Mouse (Mus musculus) hindbrain, embryonic 12.5 days (tissue): ENCODE data around the gene Naxd. TPM values are rescaled to one million over a fixed set of nuclear protein-coding genes. Genes with fewer than 3 reads are reported as not detected.
"Not testable (repeated sequence)": the region's sequence is repeated elsewhere in the genome, so short reads cannot be mapped to it uniquely, and the experiment has no call there.

Source experiments
- ATAC-seq: fragments of 200-750 bp; cut with Nextera tagmentation; 2 replicates; pipeline ENCODE4 v1.8.0; 2017; ENCODE audit warnings: moderate TSS enrichment; ENCODE audit not compliant: low FRiP score
- H3K27ac ChIP-seq: fragments of 300-500 bp; sonication (generic); 2 replicates; pipeline ENCODE4 v1.5.1; 2016; ENCODE audit warnings: mild to moderate bottlenecking
- H3K27me3 ChIP-seq: fragments of 300-500 bp; sonication (generic); 2 replicates; pipeline ENCODE4 v1.6.1; 2016; ENCODE audit warnings: mild to moderate bottlenecking
- H3K36me3 ChIP-seq: fragments of 300-500 bp; sonication (generic); 2 replicates; pipeline ENCODE4 v1.6.1; 2016; ENCODE audit warnings: mild to moderate bottlenecking
- H3K4me1 ChIP-seq: fragments of 300-500 bp; sonication (generic); 2 replicates; pipeline ENCODE4 v1.6.1; 2016
- H3K4me2 ChIP-seq: fragments of 300-500 bp; sonication (generic); replicated peaks from 2 replicates; pipeline ENCODE4 v1.6.1; 2016; ENCODE audit warnings: mild to moderate bottlenecking
- H3K4me3 ChIP-seq: fragments of 300-500 bp; sonication (generic); 2 replicates; pipeline ENCODE4 v1.5.1; 2016; ENCODE audit warnings: mild to moderate bottlenecking
- H3K9ac ChIP-seq: fragments of 300-500 bp; sonication (generic); 2 replicates; pipeline ENCODE4 v1.6.1; 2016; ENCODE audit warnings: mild to moderate bottlenecking, moderate library complexity
- H3K9me3 ChIP-seq: fragments of 300-500 bp; sonication (generic); replicated peaks from 2 replicates; pipeline ENCODE4 v1.6.1; 2016; ENCODE audit warnings: mild to moderate bottlenecking
- WGBS: fragments of 180-500 bp; shearing (Covaris S2); methylation state at CpG from one replicate; pipeline ENCODE4 v1.1.7; 2016; 5-methylcytosine and 5-hydroxymethylcytosine counted together
- polyA plus RNA-seq: library from polyadenylated mRNA; unstranded; fragments of >200 nt; fragmentation: Nextera tagmentation; extraction: Ambion mirVana; gene quantifications from 2 replicates; pipeline ENCODE4 v1.2.1, GENCODE M21; 2016

The Naxd gene
- polyA plus RNA-seq, 1 experiment from 2014 or later = 121 TPM

GRCm38 (mm10) chr8:11476338-11477177 is 20.7 kb upstream of the Naxd start:
- H3K36me3 ChIP-seq = no peaks in the 10 kb centered on the region
- H3K4me1 ChIP-seq = peaks cover 25% of the 10 kb centered on the region
- H3K9ac ChIP-seq = no peak overlapping the region
- H3K9me3 ChIP-seq = no peaks in the 10 kb centered on the region
- no peak overlapping the region; the same call in 1 of the 2 replicates for H3K4me3 ChIP-seq
- ATAC-seq = no peak
- WGBS = 5% methylated on average over 24 of the region's 24 CpGs
- H3K27ac ChIP-seq = no peak overlapping the region
- peak overlapping the region; percentile 79 for H3K4me2 ChIP-seq
- peaks cover 87% of the 10 kb centered on the region for H3K27me3 ChIP-seq

GRCm38 (mm10) chr8:11477178-11477553 is 20.1 kb upstream of the Naxd start:
- Histone ChIP-seq H3K4me1 (peaks cover 25% of the 10 kb centered on the region), H3K9ac (no peak overlapping the region), H3K4me2 (peak overlapping the region; percentile 79), H3K27me3 (peaks cover 93% of the 10 kb centered on the region), H3K27ac (no peak overlapping the region), H3K9me3 (no peaks in the 10 kb centered on the region), H3K4me3 (no peak overlapping the region; the same call in 1 of the 2 replicates), H3K36me3 (no peaks in the 10 kb centered on the region)
- 2% methylated on average over 9 of the region's 9 CpGs for WGBS
- ATAC-seq = no peak

GRCm38 (mm10) chr8:11477811-11478761 is 19.2 kb upstream of the Naxd start, which contains the start of gene Rab20:
Rab20 (minus strand) TSS chr8:11478710.
- Histone ChIP-seq H3K4me1 (peaks cover 25% of the 10 kb centered on the region), H3K27ac (no peak within 1 kb of the TSS), H3K4me2 (peak within 1 kb of the TSS; percentile 79), H3K36me3 (no peaks in the 10 kb centered on the region), H3K4me3 (peak within 1 kb of the TSS; percentile 42), H3K27me3 (peaks cover 95% of the 10 kb centered on the region), H3K9ac (peak within 1 kb of the TSS; percentile 29; the same call in 1 of the 2 replicates), H3K9me3 (no peaks in the 10 kb centered on the region)
- peak; percentile 78 for ATAC-seq
- WGBS = under 1% methylated on average over 69 of the region's 69 CpGs

GRCm38 (mm10) chr8:11478807-11479527 is 18.3 kb upstream of the Naxd start:
- peak overlapping the region; percentile 79 for H3K4me2 ChIP-seq
- peaks cover 22% of the 10 kb centered on the region for H3K4me1 ChIP-seq
- H3K27me3 ChIP-seq = peaks cover 89% of the 10 kb centered on the region
- no peaks in the 10 kb centered on the region for H3K36me3 ChIP-seq
- WGBS = 3% methylated on average over 22 of the region's 23 CpGs
- H3K4me3 ChIP-seq = peak overlapping the region; percentile 42
- peak overlapping the region; percentile 29; the same call in 1 of the 2 replicates for H3K9ac ChIP-seq
- no peaks in the 10 kb centered on the region for H3K9me3 ChIP-seq
- peak; percentile 38; the same call in 1 of the 2 replicates for ATAC-seq
- no peak overlapping the region for H3K27ac ChIP-seq

GRCm38 (mm10) chr8:11479591-11479990 is 17.7 kb upstream of the Naxd start:
- no peak overlapping the region for H3K9ac ChIP-seq
- H3K27me3 ChIP-seq = peaks cover 86% of the 10 kb centered on the region
- no peaks in the 10 kb centered on the region for H3K36me3 ChIP-seq
- H3K4me2 ChIP-seq = no peak overlapping the region
- no peak overlapping the region for H3K4me3 ChIP-seq
- H3K4me1 ChIP-seq = peaks cover 22% of the 10 kb centered on the region
- no peaks in the 10 kb centered on the region for H3K9me3 ChIP-seq
- ATAC-seq = no peak
- WGBS = 3% methylated on average over 14 of the region's 14 CpGs
- H3K27ac ChIP-seq = no peak overlapping the region

DNA sequence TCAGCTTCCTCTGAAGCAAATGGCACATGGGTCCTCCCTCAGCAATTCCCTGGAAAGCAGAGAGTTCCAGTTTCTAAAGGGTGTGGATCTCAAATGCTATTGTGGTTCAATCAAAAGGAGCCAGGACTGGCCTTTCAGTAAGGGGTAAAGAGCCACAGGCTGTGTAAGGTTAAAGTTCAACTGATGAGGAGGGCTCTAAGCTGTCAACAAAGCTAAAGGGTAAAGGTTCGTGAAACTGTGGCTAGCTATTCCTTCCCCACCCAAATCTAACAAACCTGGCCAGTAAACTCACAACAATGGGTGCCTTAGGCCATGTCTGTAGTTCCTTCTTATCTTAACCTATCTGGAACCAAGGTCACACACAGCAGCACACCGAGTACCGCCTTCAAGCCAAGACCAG is 15.4 kb upstream of the Naxd start:
- H3K36me3 ChIP-seq = no peaks in the 10 kb centered on the region
- H3K9ac ChIP-seq = no peak overlapping the region
- WGBS = 46% methylated on average over 3 of the region's 3 CpGs
- H3K4me3 ChIP-seq = no peak overlapping the region
- no peak overlapping the region for H3K27ac ChIP-seq
- no peak overlapping the region for H3K4me2 ChIP-seq
- H3K4me1 ChIP-seq = peaks cover 13% of the 10 kb centered on the region
- H3K27me3 ChIP-seq = peaks cover 67% of the 10 kb centered on the region
- ATAC-seq = no peak
- H3K9me3 ChIP-seq = no peaks in the 10 kb centered on the region

GRCm38 (mm10) chr8:11482537-11482936 is 14.8 kb upstream of the Naxd start:
- ATAC-seq = no peak
- H3K4me3 ChIP-seq = no peak overlapping the region
- 69% methylated on average over 3 of the region's 3 CpGs for WGBS
- H3K27ac ChIP-seq = no peak overlapping the region
- H3K9ac ChIP-seq = no peak overlapping the region
- peaks cover 9% of the 10 kb centered on the region for H3K4me1 ChIP-seq
- H3K36me3 ChIP-seq = no peaks in the 10 kb centered on the region
- H3K27me3 ChIP-seq = peaks cover 60% of the 10 kb centered on the region
- no peaks in the 10 kb centered on the region for H3K9me3 ChIP-seq
- H3K4me2 ChIP-seq = no peak overlapping the region

DNA sequence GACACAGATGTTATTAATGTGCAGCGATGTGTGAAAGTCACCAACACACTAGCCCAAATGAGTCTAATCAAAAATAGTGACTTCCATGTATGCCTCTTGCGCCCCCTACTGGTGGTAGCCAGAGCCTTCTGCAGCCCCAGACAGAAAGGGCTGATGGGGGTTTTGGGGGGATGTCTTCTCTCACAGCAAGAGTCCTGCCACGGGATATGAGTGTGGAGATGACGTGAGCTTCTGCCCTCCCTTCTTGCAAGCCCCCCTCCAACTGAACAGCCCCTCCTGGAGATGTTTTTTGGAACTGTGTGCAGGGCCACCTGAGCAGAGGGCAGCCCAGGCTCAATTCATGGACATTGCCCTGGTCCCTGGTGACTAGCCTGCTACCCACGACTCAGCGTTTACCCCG is 11.2 kb upstream of the Naxd start:
- H3K36me3 ChIP-seq = no peaks in the 10 kb centered on the region
- H3K4me2 ChIP-seq = no peak overlapping the region
- no peaks in the 10 kb centered on the region for H3K9me3 ChIP-seq
- H3K4me1 ChIP-seq = no peaks in the 10 kb centered on the region
- 24% methylated on average over 7 of the region's 7 CpGs for WGBS
- peaks cover 37% of the 10 kb centered on the region for H3K27me3 ChIP-seq
- peak; percentile 40; the same call in 1 of the 2 replicates for ATAC-seq
- no peak overlapping the region for H3K27ac ChIP-seq
- H3K9ac ChIP-seq = no peak overlapping the region
- H3K4me3 ChIP-seq = no peak overlapping the region

- H3K27ac ChIP-seq = no peak overlapping the region
- 70% methylated on average over 4 of the region's 4 CpGs for WGBS
- no peaks in the 10 kb centered on the region for H3K4me1 ChIP-seq
- H3K4me3 ChIP-seq = no peak overlapping the region
- H3K9ac ChIP-seq = no peak overlapping the region
- H3K36me3 ChIP-seq = no peaks in the 10 kb centered on the region
- ATAC-seq = no peak
- no peaks in the 10 kb centered on the region for H3K9me3 ChIP-seq
- no peak overlapping the region for H3K4me2 ChIP-seq
- peaks cover 34% of the 10 kb centered on the region for H3K27me3 ChIP-seq
These were observed 10.1 kb upstream of the Naxd start for GRCm38 (mm10) chr8:11487229-11487628.

GRCm38 (mm10) chr8:11492340-11492739 is 5.0 kb upstream of the Naxd start:
- not testable (repeated sequence) for H3K9me3 ChIP-seq, H3K9ac ChIP-seq, H3K27ac ChIP-seq, H3K4me1 ChIP-seq, H3K4me3 ChIP-seq, H3K4me2 ChIP-seq, ATAC-seq, H3K36me3 ChIP-seq
- H3K27me3 ChIP-seq = peaks cover 22% of the 10 kb centered on the region
- 86% methylated on average over 2 of the region's 2 CpGs for WGBS

DNA sequence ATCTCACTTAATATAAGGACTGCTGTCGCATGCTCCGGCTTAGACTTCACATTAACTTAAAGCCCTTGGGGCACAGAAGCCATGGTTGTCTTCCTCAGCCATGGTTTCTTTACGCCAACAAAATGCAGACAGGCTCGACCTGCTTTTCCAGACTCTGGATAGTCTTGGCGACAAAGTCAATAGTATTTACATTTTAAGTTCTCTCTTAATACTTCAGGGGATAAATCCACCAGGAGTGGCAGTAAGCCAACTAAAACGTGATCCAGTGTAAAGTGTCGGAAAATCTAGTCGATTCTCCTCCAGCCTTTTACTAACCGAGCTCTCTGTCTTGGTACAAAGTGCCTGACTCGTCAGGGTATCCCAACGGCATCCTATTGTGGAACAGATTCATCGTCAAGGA is 975 bp downstream of the Naxd start:
- Histone ChIP-seq H3K27me3 (peaks cover 4% of the 10 kb centered on the region; the same call in 1 of the 2 replicates), H3K4me2 (peak overlapping the region; percentile 62), H3K4me1 (peaks cover 16% of the 10 kb centered on the region), H3K27ac (no peak overlapping the region), H3K4me3 (peak overlapping the region; percentile 96), H3K9me3 (no peaks in the 10 kb centered on the region), H3K9ac (no peak overlapping the region), H3K36me3 (peaks cover 7% of the 10 kb centered on the region)
- no peak for ATAC-seq
- 79% methylated on average over 12 of the region's 12 CpGs for WGBS
